ENCODE assay signal across 8 mouse cellular contexts in the genomic region with DNA sequence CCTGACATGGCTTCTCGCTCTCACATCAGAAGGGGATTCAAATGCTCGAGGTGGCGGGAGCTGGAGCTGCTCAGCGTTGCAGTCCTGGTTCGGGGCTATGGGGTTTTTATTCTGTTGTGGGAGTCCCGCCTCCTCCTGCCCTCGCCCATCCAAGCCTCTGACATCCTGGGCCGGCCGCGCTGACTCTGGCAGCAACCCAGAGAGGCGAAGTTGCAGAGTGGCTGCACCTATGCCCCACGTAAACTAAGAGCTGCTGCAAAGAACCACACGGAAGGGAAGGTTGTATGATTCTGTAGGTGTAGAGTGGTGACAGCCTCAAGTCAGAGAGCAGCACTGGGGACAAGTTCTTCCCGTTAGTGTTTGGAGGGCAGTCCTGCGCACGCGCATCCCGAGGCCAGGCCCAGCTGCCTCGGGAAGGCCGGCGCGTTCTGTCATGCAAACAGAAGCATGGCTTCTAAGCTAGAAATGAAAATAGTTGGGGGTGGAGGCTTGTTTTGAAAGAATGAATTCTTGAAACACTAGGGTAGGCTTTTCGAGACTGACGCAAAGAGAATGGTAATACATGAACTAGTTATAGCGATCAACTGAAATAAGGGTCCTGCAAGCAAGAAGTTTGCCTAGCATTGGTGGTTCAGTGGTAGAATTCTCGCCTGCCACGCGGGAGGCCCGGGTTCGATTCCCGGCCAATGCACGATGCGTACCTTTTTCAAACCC. TPM values are rescaled to one million over a fixed set of nuclear protein-coding genes. Genes with fewer than 3 reads are reported as not detected.
DNase-seq lines count a peak whose midpoint lies in the region; ATAC-seq and TF ChIP-seq lines count a peak whose summit lies in the region.

No protein-coding gene starts in this region.

- peaks cover 0 to 10% of the 10 kb centered on the region in 2 experiments; a peak in 2 of 4 replicates for H3K4me1 ChIP-seq in MEL (ENCODE audit: control insufficient read depth in 1 of 2, insufficient read depth in 2 of 2, low read length in 2 of 2)
- no peaks in the 10 kb centered on the region for H3K4me1 ChIP-seq in lung, embryonic 14.5 days (ENCODE audit: insufficient read depth)
- H3K4me1 ChIP-seq in olfactory bulb, adult 2 months (ENCODE audit: control insufficient read depth, insufficient read depth, low read length), result 0 out of 2 replicates have a peak, but pooled peaks cover 2% of the 10 kb centered on the region

- TF ChIP-seq POLR2A in MEL (IDR thresholded peaks at IDR 0.05; ENCODE audit: control insufficient read depth in 1 of 2, insufficient read depth in 1 of 2, low read depth in 1 of 2, low read length in 2 of 2, poor library complexity in 1 of 2), result peak; percentile 74 to 83
- TF ChIP-seq POLR2A in olfactory bulb, adult 2 months (IDR thresholded peaks at IDR 0.05; ENCODE audit: insufficient read depth, low read depth, low read length), result no peak

- WGBS in lung, embryonic 14.5 days, result under 1% methylated on average over 33 of the region's 33 CpGs
- WGBS in olfactory bulb, adult 2 months, result under 1% methylated on average over 33 of the region's 33 CpGs

- H3K9ac ChIP-seq in MEL (ENCODE audit: control insufficient read depth, low read depth, low read length, poor library complexity, severe bottlenecking), result peak overlapping the region; percentile 88
- peak overlapping the region; percentile 48 for H3K9ac ChIP-seq in lung, embryonic 14.5 days

- H3K79me2 ChIP-seq in MEL (ENCODE audit: control insufficient read depth, insufficient read depth, low read length, poor library complexity), result no peaks in the 10 kb centered on the region; the same call in 1 of the 2 replicates

- no peak for TF ChIP-seq EP300 in MEL (IDR thresholded peaks at IDR 0.05; ENCODE audit: low read depth in 1 of 2, low read length in 2 of 2)

- TF ChIP-seq CTCF in MEL (IDR thresholded peaks at IDR 0.05 in 2 of 3, conservative IDR thresholded peaks at IDR 0.05 in 1 of 3; ENCODE audit: control insufficient read depth in 1 of 3, insufficient read depth in 1 of 3, low read depth in 2 of 3, low read length in 3 of 3, poor library complexity in 1 of 3, severe bottlenecking in 1 of 3), result no peak
- no peak for TF ChIP-seq CTCF in lung, embryonic 14.5 days (IDR thresholded peaks at IDR 0.05; ENCODE audit: low read depth)
- no peak for TF ChIP-seq CTCF in olfactory bulb, adult 2 months (IDR thresholded peaks at IDR 0.05; ENCODE audit: insufficient read depth, low read depth, low read length)

- peak; percentile 94 for DNase-seq in MEL (ENCODE audit: low read depth, low spot score)
- DNase-seq in cerebellum, adult 8-10 months, result peak; percentile 88
- peak; percentile 84 for DNase-seq in forelimb bud, embryonic 11.5 days (ENCODE audit: low read depth, low spot score)
- peak; percentile 76 to 86 for DNase-seq in layer of hippocampus, adult 8-10 months (ENCODE audit: low spot score in 2 of 2)
- peak; percentile 98 for DNase-seq in lung, embryonic 14.5 days
- peak; percentile 61 to 70 for DNase-seq in thymus, adult 18-20 months

- peak overlapping the region; percentile 96 for H3K27ac ChIP-seq in MEL (ENCODE audit: control insufficient read depth, low read depth, low read length)
- H3K27ac ChIP-seq in lung, embryonic 14.5 days (ENCODE audit: low read depth), result peak overlapping the region; percentile 83
- peak overlapping the region; percentile 76 for H3K27ac ChIP-seq in olfactory bulb, adult 2 months (ENCODE audit: insufficient read depth, low read depth, low read length)

- no peaks in the 10 kb centered on the region for H3K9me3 ChIP-seq in MEL (replicated peaks; ENCODE audit: insufficient read depth, low read length)
- H3K9me3 ChIP-seq in lung, embryonic 14.5 days (ENCODE audit: low read depth, low read length), result no peaks in the 10 kb centered on the region

- no peaks in the 10 kb centered on the region for H3K27me3 ChIP-seq in MEL (ENCODE audit: control insufficient read depth in 1 of 2, insufficient read depth in 2 of 2, low read length in 2 of 2)
- H3K27me3 ChIP-seq in lung, embryonic 14.5 days (ENCODE audit: insufficient read depth, low read length), result no peaks in the 10 kb centered on the region

- peaks cover 0 to 3% of the 10 kb centered on the region in 2 experiments; a peak in 1 of 4 replicates for H3K36me3 ChIP-seq in MEL (ENCODE audit: control insufficient read depth in 1 of 2, insufficient read depth in 2 of 2, low read length in 2 of 2)
- H3K36me3 ChIP-seq in lung, embryonic 14.5 days (ENCODE audit: insufficient read depth), result no peaks in the 10 kb centered on the region

- peak overlapping the region; percentile 64 for H3K4me2 ChIP-seq in lung, embryonic 14.5 days

- TF ChIP-seq RAD21 in MEL (IDR thresholded peaks at IDR 0.05; ENCODE audit: low read depth, low read length), result no peak

- H3K4me3 ChIP-seq in MEL (ENCODE audit: control insufficient read depth in 1 of 2, insufficient read depth in 1 of 2, low read depth in 2 of 2, low read length in 2 of 2), result peak overlapping the region; percentile 67 to 75
- H3K4me3 ChIP-seq in lung, embryonic 14.5 days (ENCODE audit: low read depth, low read length), result peak overlapping the region; percentile 60
- H3K4me3 ChIP-seq in olfactory bulb, adult 2 months (ENCODE audit: insufficient read depth, low read depth, low read length), result peak overlapping the region; percentile 82

- ATAC-seq in hematopoietic stem cell, adult 5-6 weeks (replicated peaks in 1 of 2; ENCODE audit: insufficient read depth in 1 of 2, low FRiP score in 2 of 2, low TSS enrichment in 1 of 2, low read depth in 1 of 2, poor library complexity in 2 of 2, severe bottlenecking in 2 of 2), result peak; percentile 96 to 97
- peak; percentile 95 for ATAC-seq in lung, embryonic 14.5 days (ENCODE audit: insufficient read depth)

TF ChIP-seq in MEL, 35 proteins besides CTCF, POLR2A, EP300 and RAD21:
- TF ChIP-seq MAZ (IDR thresholded peaks at IDR 0.05; ENCODE audit: low read depth, low read length), result no peak
- no peak for TF ChIP-seq MYB (IDR thresholded peaks at IDR 0.05; ENCODE audit: low read depth, low read length)
- no peak for TF ChIP-seq SIN3A (IDR thresholded peaks at IDR 0.05; ENCODE audit: low read length)
- TF ChIP-seq GATA1 (IDR thresholded peaks at IDR 0.05; ENCODE audit: low read depth, low read length), result no peak
- peak; percentile 99 for TF ChIP-seq TBP (IDR thresholded peaks at IDR 0.05; ENCODE audit: low read depth, low read length)
- TF ChIP-seq MAFK (IDR thresholded peaks at IDR 0.05; ENCODE audit: borderline replicate concordance, low read depth, low read length), result no peak
- TF ChIP-seq ZNF384 (IDR thresholded peaks at IDR 0.05; ENCODE audit: low read depth, low read length), result no peak
- no peak for TF ChIP-seq CHD2 (IDR thresholded peaks at IDR 0.05; ENCODE audit: low read length)
- peak; percentile 7; the same call in 1 of the 2 replicates for TF ChIP-seq TAL1 (IDR thresholded peaks at IDR 0.05; ENCODE audit: low read length)
- TF ChIP-seq KAT2A (conservative IDR thresholded peaks at IDR 0.05; ENCODE audit: low read depth, low read length), result no peak
- no peak for TF ChIP-seq E2F4 (IDR thresholded peaks at IDR 0.05; ENCODE audit: borderline replicate concordance, low read depth, low read length)
- TF ChIP-seq MAX (IDR thresholded peaks at IDR 0.05; ENCODE audit: low read length), result no peak
- no peak for TF ChIP-seq JUND (IDR thresholded peaks at IDR 0.05; ENCODE audit: low read depth, low read length)
- no peak for TF ChIP-seq MYC (IDR thresholded peaks at IDR 0.05; ENCODE audit: low read depth, low read length)
- TF ChIP-seq ELF1 (IDR thresholded peaks at IDR 0.05; ENCODE audit: low read depth, low read length), result no peak
- peak; percentile 93; the same call in 1 of the 2 replicates for TF ChIP-seq POLR2AphosphoS5 (IDR thresholded peaks at IDR 0.05; ENCODE audit: borderline replicate concordance, low read depth, low read length)
- no peak for TF ChIP-seq BHLHE40 (IDR thresholded peaks at IDR 0.05; ENCODE audit: borderline replicate concordance, low read depth, low read length)

RNA-seq across cellular contexts. Expression of gene Fcgr3, which starts 20.2 kb away (rescaled TPM):
- total RNA-seq in MEL (2012; rRNA removed), result 0.39 and 0.62 TPM in 2 replicates
- 1 to 10 TPM in 1 of 2 experiments, not detected in 1; 6.1 TPM for polyA plus RNA-seq in MEL (2012; ENCODE audit: insufficient read depth in 1 of 2, insufficient read length in 2 of 2, low read depth in 1 of 2, low replicate concordance in 2 of 2, missing spikeins in 1 of 2)
- 30.2 and 49.4 TPM in 2 replicates for total RNA-seq in hematopoietic stem cell, adult 5-6 weeks (2017)
- 10 to 100 TPM; 10.6 to 67.7 (median 34.1) TPM for total RNA-seq in layer of hippocampus, adult 8-10 months (2022)
- 10.8 and 14.3 TPM in 2 replicates for polyA plus RNA-seq in lung, embryonic 14.5 days (2014; fragmentation: Nextera tagmentation; extraction: Ambion mirVana)
- polyA plus RNA-seq in olfactory bulb, adult 2 months (2012; ENCODE audit: insufficient read depth, insufficient read length, low replicate concordance, missing spikeins), result not detected in 2 replicates

RNA-seq across cellular contexts. Expression of gene Fcgr4, which starts 25.8 kb away (rescaled TPM):
- total RNA-seq in MEL (2012; rRNA removed), result not detected in 2 replicates
- not detected for polyA plus RNA-seq in MEL (2012; ENCODE audit: insufficient read depth in 1 of 2, insufficient read length in 2 of 2, low read depth in 1 of 2, low replicate concordance in 2 of 2, missing spikeins in 1 of 2)
- 1.1 and 6.9 TPM in 2 replicates for total RNA-seq in hematopoietic stem cell, adult 5-6 weeks (2017)
- 1 to 10 TPM in 2 of 4 experiments, not detected in 2; 1.5 to 1.7 TPM for total RNA-seq in layer of hippocampus, adult 8-10 months (2022)
- 0.35 and 0.47 TPM in 2 replicates for polyA plus RNA-seq in lung, embryonic 14.5 days (2014; fragmentation: Nextera tagmentation; extraction: Ambion mirVana)
- not detected in 2 replicates for polyA plus RNA-seq in olfactory bulb, adult 2 months (2012; ENCODE audit: insufficient read depth, insufficient read length, low replicate concordance, missing spikeins)

Comparison
In these comparisons a context has a peak if more than half of its experiments do, and no peak if none do; other contexts are left out.
1. Peak in every context shown above with its lines: DNase-seq, ATAC-seq, H3K4me3 ChIP-seq and H3K27ac ChIP-seq.